Mouse (Mus musculus) bone marrow, adult 2 months (tissue): ENCODE data around the gene Ptma. TPM values are rescaled to one million over a fixed set of nuclear protein-coding genes. Genes with fewer than 3 reads are reported as not detected.

Experiments
- H3K27ac ChIP-seq: fragments of 200-500 bp; 2 replicates; pipeline ENCODE4 v1.5.1; 2012; ENCODE audit warnings: low read depth, mild to moderate bottlenecking, control low read depth, inconsistent platforms, low read length; ENCODE audit not compliant: control insufficient read depth, poor library complexity, insufficient read depth
- H3K4me1 ChIP-seq: fragments of 200-500 bp; 2 replicates; pipeline ENCODE4 v1.6.1; 2011; ENCODE audit warnings: low read length; ENCODE audit not compliant: control insufficient read depth, insufficient read depth
- H3K4me3 ChIP-seq: fragments of 200-500 bp; replicated peaks from 2 replicates; pipeline ENCODE3; 2011; ENCODE audit warnings: mild to moderate bottlenecking, low read depth, low read length, control low read depth; ENCODE audit not compliant: control insufficient read depth
- CTCF ChIP-seq: fragments of 200-500 bp; IDR thresholded peaks from 2 replicates; pipeline ENCODE4 v1.5.1; 2011; ENCODE audit warnings: low read length, control low read depth; ENCODE audit not compliant: control insufficient read depth, insufficient read depth
- POLR2A ChIP-seq: fragments of 200-500 bp; IDR thresholded peaks from 2 replicates; pipeline ENCODE4 v1.6.1; 2011; ENCODE audit warnings: low read depth, mild to moderate bottlenecking, control low read depth, low read length, borderline replicate concordance; ENCODE audit not compliant: control insufficient read depth
- WGBS: fragments of 180-500 bp; shearing (Covaris S2); methylation state at CpG from one replicate; pipeline ENCODE4 v1.1.7; 2018; 5-methylcytosine and 5-hydroxymethylcytosine counted together
- polyA plus RNA-seq: library from polyadenylated mRNA; stranded (reverse); fragments of >200 nt; gene quantifications from 2 replicates; pipeline ENCODE4 v1.2.4, GENCODE M21; 2011; ENCODE audit warnings: low replicate concordance; ENCODE audit not compliant: missing spikeins, insufficient read depth, insufficient read length

The Ptma gene
- 1,145 and 1,395 TPM in 2 replicates for polyA plus RNA-seq

DNA sequence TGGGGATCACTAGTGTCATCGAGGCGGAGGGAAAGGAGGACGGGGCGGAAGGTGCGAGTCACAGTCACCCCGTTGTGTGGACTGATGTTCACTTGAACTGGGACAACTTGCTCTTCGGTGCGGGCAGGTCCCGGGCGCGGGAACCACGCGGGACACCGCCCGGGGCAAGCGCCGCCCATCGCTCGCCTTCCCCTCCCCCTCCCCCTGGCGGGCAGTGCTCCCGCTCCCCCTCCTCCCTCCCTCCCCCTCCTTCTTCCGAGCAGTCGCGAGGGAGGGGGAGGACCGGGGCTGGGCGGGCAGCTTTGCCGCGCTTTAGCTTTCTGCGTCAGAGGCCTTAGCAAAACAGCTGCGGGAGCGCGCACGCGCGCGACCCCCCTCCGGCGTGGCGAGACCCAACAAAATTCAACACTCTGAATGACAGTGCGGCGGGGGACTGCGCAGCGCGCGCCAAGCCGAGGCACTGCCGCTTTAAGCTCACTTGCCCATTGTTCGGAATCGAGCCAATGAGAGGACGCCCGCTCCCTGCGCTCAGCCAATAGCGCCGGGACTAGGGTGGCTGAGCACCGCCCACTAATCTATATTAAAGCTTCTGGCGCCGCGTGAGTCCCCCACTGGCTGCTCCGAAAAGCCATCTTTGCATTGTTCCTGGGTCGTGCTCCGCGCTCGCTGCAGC is at the start of gene Ptma:
Ptma (plus strand) TSS at position 611 of the 673 bp plus-strand sequence.
- Histone ChIP-seq H3K4me3 (peak within 1 kb of the TSS; percentile 86), H3K27ac (peak within 1 kb of the TSS; percentile 95), H3K4me1 (peaks cover 6% of the 10 kb centered on the region; the same call in 1 of the 2 replicates)
- WGBS, result under 1% methylated on average over 61 of the region's 63 CpGs
- TF ChIP-seq CTCF, result no peak
- TF ChIP-seq POLR2A, result peak; percentile 95

DNA sequence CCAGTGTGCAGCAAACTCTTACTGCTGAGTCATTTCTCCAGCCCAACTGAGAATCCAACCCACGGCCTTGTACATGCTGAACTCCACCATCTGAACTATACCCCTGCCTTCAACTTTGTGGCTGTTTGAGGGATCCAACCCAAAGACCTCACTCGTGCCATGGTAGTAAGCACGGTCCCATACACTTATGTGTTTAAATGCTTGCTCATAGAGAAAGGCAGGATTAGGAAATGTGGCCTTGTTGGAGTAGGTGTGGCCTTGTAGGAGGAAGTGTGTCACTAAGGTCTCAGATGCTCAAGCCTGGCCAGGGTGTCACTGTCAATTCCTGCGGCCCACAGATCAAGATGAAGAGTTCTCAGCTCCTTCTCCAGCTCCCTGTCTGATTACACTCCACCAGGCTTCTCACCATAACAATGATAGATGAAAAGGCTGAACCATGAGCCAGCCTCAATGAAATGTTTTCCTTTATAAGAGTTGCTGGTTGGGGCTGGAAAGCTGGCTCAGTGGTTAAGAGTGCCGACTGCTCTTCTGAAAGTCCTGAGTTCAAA is 48.7 kb upstream of the Ptma start:
- H3K27ac ChIP-seq, result no peak overlapping the region

DNA sequence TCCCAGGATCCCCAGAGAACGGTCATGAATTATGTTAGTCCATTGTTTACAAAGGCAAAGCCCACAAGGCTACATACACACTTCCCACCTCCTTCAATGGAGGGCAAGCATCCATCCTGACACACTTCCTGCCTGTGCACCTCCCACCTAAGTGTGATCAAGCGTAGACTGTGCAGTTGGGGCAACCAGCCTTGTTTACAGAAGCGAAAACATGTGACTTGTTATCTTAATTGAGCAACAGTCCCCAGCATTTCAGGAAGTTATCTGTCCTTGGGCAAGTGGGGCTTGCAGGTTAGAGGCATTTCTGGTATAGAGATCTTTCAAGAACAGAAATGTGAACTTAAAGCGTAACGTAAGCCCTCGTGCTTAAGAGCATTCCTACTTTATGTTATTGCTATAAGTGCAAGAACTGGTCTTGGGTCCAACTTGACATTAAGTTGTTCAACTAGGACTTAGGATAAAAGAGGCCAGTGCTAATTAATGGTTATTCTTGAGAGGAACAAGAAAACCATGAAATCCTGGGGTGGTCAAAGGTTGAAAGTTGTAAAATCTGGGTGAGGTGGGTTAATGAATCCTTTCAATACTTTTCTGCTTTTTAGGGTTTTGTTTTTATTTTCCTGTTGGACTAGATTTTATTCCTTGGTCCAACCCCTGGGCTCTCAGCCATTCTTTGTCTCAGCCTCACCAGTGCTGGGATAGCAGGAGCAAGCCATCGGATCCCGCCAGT is 47.3 kb upstream of the Ptma start:
- no peak; the same call in 1 of the 2 replicates for TF ChIP-seq POLR2A
- no peak for TF ChIP-seq CTCF
- Histone ChIP-seq H3K4me1 (peaks cover 6% of the 10 kb centered on the region; the same call in 1 of the 2 replicates), H3K27ac (peak overlapping the region; percentile 64; the same call in 1 of the 2 replicates), H3K4me3 (no peak overlapping the region)
- WGBS, result 33% methylated on average over 8 of the region's 8 CpGs

More for the DNA sequence above, 48.7 kb upstream of the Ptma start:
- no peak for TF ChIP-seq CTCF
- TF ChIP-seq POLR2A, result no peak
- Histone ChIP-seq H3K4me1 (peaks cover 6% of the 10 kb centered on the region; the same call in 1 of the 2 replicates), H3K4me3 (no peak overlapping the region)
- WGBS, result 79% methylated on average over 5 of the region's 5 CpGs

DNA sequence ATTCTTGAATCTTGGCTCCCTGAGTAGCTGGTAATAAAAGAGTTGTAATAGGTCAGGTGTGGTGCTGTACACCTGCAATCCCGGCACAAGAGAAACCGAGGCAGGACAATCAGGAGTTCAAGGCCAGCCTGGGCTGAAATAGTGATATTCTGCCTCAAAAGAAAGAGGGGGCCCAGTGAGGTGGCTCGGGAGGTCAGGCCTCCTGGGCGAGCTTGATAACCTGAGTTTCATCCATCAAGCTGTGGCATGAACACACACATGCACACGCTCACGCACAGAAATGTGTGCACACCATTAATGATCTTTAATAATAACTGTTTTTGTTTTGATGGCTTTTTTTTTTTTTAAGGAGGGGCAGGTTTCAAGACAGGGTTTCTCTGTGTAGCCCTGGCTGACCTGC is 46.2 kb upstream of the Ptma start:
- Histone ChIP-seq H3K4me1 (peaks cover 5% of the 10 kb centered on the region; the same call in 1 of the 2 replicates), H3K4me3 (no peak overlapping the region), H3K27ac (no peak overlapping the region)
- TF ChIP-seq POLR2A (no peak), CTCF (no peak)
- WGBS, result 86% methylated on average over 6 of the region's 6 CpGs

DNA sequence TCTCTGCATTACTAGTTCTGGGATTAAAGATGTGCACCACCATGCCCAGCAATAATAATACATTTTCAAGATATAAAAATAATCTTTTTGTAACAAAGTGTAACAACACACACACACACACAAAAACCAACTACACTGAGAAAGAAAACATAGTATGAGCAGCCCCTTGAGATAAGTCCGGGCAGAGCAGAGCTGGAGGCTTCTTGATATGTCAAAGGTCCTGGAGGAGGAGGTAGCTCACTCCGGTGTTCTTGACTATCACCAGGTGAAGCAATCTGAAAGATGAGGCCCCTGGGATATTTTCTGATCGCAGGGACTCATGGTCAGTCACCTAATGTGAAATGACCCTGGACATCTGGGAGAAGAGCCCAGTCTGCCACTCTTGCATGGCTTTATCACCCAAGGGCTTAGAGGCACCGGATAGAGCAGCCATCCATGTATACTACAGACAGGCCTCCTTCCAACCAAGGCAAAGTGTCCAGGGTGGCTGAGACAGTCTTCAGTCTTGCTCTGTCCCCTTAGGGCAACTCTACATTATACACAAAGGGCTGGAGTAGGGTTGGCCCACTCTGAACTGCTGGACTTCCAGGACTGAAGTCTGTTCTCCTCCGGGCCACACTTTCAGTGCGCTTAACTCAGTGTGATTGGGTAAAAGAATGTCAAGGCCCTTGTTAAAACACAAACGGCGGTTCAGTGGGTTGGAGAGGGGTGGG is 45.6 kb upstream of the Ptma start:
- 79% methylated on average over 8 of the region's 8 CpGs for WGBS
- no peak for TF ChIP-seq CTCF
- no peak for TF ChIP-seq POLR2A
- H3K27ac ChIP-seq, result 0 out of 2 replicates have a peak overlapping the region, but pooled peaks have one; percentile 26
- H3K4me1 ChIP-seq, result peaks cover 5% of the 10 kb centered on the region; the same call in 1 of the 2 replicates
- no peak overlapping the region for H3K4me3 ChIP-seq

DNA sequence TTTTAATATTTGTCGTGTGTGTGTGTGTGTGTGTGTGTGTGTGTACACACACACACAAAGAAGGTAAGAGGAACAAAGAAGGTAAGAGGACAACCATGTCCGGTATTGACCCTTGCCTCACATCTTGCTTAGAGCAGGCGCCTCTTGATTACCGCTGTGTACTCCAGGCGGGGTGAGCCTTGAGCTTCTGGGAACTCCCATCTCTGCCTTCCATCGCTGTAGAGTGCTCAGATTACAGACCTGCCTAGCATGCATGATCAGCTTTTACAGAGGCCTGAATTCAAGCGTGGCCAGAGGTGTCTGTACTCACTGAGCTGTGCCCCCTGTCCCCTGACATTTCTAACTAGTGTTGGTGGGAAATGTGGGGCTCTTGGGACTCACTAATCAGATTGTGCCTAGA is 45.1 kb upstream of the Ptma start:
- Histone ChIP-seq H3K4me1 (peaks cover 5% of the 10 kb centered on the region; the same call in 1 of the 2 replicates), H3K27ac (no peak overlapping the region), H3K4me3 (no peak overlapping the region)
- WGBS, result 79% methylated on average over 7 of the region's 7 CpGs
- TF ChIP-seq POLR2A (no peak), CTCF (no peak)

DNA sequence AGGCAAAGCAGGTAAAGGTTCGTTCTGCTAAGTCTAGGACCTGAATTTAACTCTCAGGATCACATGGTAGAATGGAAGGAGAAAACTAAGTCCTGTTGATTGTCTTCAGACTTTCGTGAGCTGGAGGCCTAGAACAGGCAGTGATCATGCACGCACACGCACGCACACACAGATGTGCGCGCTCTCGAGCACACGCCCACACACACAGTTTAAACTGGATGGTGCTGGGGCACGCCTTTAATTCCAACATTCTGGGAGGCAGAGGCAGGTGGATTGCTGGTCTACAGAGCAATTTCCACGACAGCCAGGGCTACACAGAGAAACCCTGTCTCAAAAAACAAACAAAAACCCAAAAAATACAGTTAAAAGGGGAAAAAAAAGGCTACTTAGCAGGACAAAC is 44.2 kb upstream of the Ptma start:
- Histone ChIP-seq H3K4me1 (peaks cover 5% of the 10 kb centered on the region; the same call in 1 of the 2 replicates), H3K4me3 (no peak overlapping the region), H3K27ac (no peak overlapping the region)
- 90% methylated on average over 11 of the region's 11 CpGs for WGBS
- no peak for TF ChIP-seq POLR2A
- no peak for TF ChIP-seq CTCF
